ENCODE assay signal across 8 mouse cellular contexts in genomic region chr9:60309786-60310711, GRCm38 (mm10).
DNase-seq lines count a peak whose midpoint lies in the region; ATAC-seq lines count a peak whose summit lies in the region.

No protein-coding gene starts in this region.

- H3K36me3 ChIP-seq in hindbrain, embryonic 13.5 days: no peaks in the 10 kb centered on the region
- no peaks in the 10 kb centered on the region for H3K36me3 ChIP-seq in limb, embryonic 15.5 days

- H3K27ac ChIP-seq in hindbrain, embryonic 13.5 days: peak overlapping the region; percentile 69
- H3K27ac ChIP-seq in limb, embryonic 15.5 days: peak overlapping the region; percentile 34; the same call in 1 of the 2 replicates

- peak; percentile 69 for DNase-seq in 3T3-L1 (ENCODE audit: low read depth, low spot score)
- peak; percentile 54 for DNase-seq in adrenal gland, adult 8-10 months
- peak; percentile 63 for DNase-seq in fibroblast of lung, adult 2 months (ENCODE audit: low read depth)
- peak; percentile 27 for DNase-seq in ovary, postnatal 14 days (ENCODE audit: low spot score)
- no peak for DNase-seq in frontal cortex, postnatal 36 days (ENCODE audit: low spot score in 2 of 2)

- H3K9me3 ChIP-seq in hindbrain, embryonic 13.5 days: no peaks in the 10 kb centered on the region
- H3K9me3 ChIP-seq in limb, embryonic 15.5 days: no peaks in the 10 kb centered on the region

- H3K4me2 ChIP-seq in hindbrain, embryonic 13.5 days: no peak overlapping the region
- no peak overlapping the region for H3K4me2 ChIP-seq in limb, embryonic 15.5 days

- no peak overlapping the region for H3K4me3 ChIP-seq in hindbrain, embryonic 13.5 days
- no peak overlapping the region for H3K4me3 ChIP-seq in limb, embryonic 15.5 days

- 46% methylated on average over 16 of the region's 16 CpGs for WGBS in hindbrain, embryonic 13.5 days
- 40% methylated on average over 16 of the region's 16 CpGs for WGBS in limb, embryonic 15.5 days

- no peaks in the 10 kb centered on the region for H3K27me3 ChIP-seq in hindbrain, embryonic 13.5 days
- no peaks in the 10 kb centered on the region for H3K27me3 ChIP-seq in limb, embryonic 15.5 days

- peak overlapping the region; percentile 51; the same call in 1 of the 2 replicates for H3K9ac ChIP-seq in hindbrain, embryonic 13.5 days
- H3K9ac ChIP-seq in limb, embryonic 15.5 days: no peak overlapping the region

- peaks cover 41% of the 10 kb centered on the region for H3K4me1 ChIP-seq in hindbrain, embryonic 13.5 days (replicated peaks)
- H3K4me1 ChIP-seq in limb, embryonic 15.5 days: peaks cover 45% of the 10 kb centered on the region

- ATAC-seq in hindbrain, embryonic 13.5 days (ENCODE audit: low FRiP score): no peak
- peak; percentile 68 for ATAC-seq in limb, embryonic 15.5 days (ENCODE audit: insufficient number of reproducible peaks, low FRiP score, low TSS enrichment, low read depth)
- ATAC-seq in monocyte, adult 5-6 weeks (replicated peaks; ENCODE audit: insufficient number of reproducible peaks, low FRiP score, low TSS enrichment, poor library complexity, severe bottlenecking): no peak

Comparison
In these comparisons a context has a peak if more than half of its experiments do, and no peak if none do; other contexts are left out.
1. DNase-seq: peak in 3T3-L1 (single experiment), adrenal gland, adult 8-10 months (single experiment), fibroblast of lung, adult 2 months (single experiment) and ovary, postnatal 14 days (single experiment); none in frontal cortex, postnatal 36 days (0 of 2).